Mouse (Mus musculus) forebrain, embryonic 12.5 days (tissue): ENCODE measurements at regions not wholly inside any gene's neighbourhood (a gene's known extent, or its start where the extent isn't known, plus 50 kb on each side); places are given as distances from the start of the nearest gene placed in this dataset.

Experiments
- ATAC-seq: fragments of 200-750 bp; cut with Nextera tagmentation; 2 replicates; pipeline ENCODE4 v1.8.0; 2017; ENCODE audit warnings: moderate TSS enrichment; ENCODE audit not compliant: low FRiP score
- H3K27ac ChIP-seq: fragments of 300-500 bp; sonication (generic); 2 replicates; pipeline ENCODE4 v1.5.1; 2016; ENCODE audit warnings: mild to moderate bottlenecking
- H3K27me3 ChIP-seq: fragments of 300-500 bp; sonication (generic); 2 replicates; pipeline ENCODE4 v1.6.1; 2016; ENCODE audit warnings: mild to moderate bottlenecking
- H3K36me3 ChIP-seq: fragments of 300-500 bp; sonication (generic); replicated peaks from 2 replicates; pipeline ENCODE4 v1.6.1; 2016; ENCODE audit warnings: mild to moderate bottlenecking
- H3K4me1 ChIP-seq: fragments of 300-500 bp; sonication (generic); 2 replicates; pipeline ENCODE4 v1.6.1; 2016
- H3K4me2 ChIP-seq: fragments of 300-500 bp; sonication (generic); 2 replicates; pipeline ENCODE4 v1.6.1; 2016; ENCODE audit warnings: mild to moderate bottlenecking, moderate library complexity
- H3K4me3 ChIP-seq: fragments of 300-500 bp; sonication (generic); replicated peaks from 2 replicates; pipeline ENCODE4 v1.5.1; 2016; ENCODE audit warnings: mild to moderate bottlenecking
- H3K9ac ChIP-seq: fragments of 300-500 bp; sonication (generic); 2 replicates; pipeline ENCODE4 v1.6.1; 2016; ENCODE audit warnings: mild to moderate bottlenecking
- H3K9me3 ChIP-seq: fragments of 300-500 bp; sonication (generic); 2 replicates; pipeline ENCODE4 v1.6.1; 2016
- WGBS: fragments of 180-500 bp; shearing (Covaris S2); methylation state at CpG from one replicate; pipeline ENCODE4 v1.1.7; 2016; 5-methylcytosine and 5-hydroxymethylcytosine counted together

DNA sequence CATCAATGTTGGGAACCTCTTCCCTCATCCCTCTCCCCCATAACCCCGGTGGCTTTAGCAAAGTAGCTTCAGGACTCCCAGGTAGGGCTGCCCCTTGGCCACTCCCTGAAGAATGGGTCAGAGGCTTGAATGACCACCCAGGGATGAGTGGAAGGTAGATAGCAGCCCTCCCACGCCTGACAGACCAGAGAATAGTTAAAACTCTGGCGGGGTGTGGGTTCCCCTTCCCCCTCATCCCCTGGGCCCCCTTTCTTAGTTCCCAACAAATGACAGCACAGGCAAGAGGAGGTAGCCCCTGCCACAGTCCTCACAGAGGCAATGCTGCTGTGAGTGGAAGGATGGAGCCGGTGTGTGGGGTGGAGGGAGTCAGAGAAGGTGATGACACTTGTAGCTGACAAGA lies 186.2 kb downstream of the Xxylt1 start:
- H3K4me2 ChIP-seq = no peak overlapping the region
- H3K4me3 ChIP-seq = no peak overlapping the region
- H3K36me3 ChIP-seq = no peaks in the 10 kb centered on the region
- WGBS = 79% methylated on average over 4 of the region's 4 CpGs
- no peak overlapping the region for H3K9ac ChIP-seq
- H3K27me3 ChIP-seq = no peaks in the 10 kb centered on the region
- no peaks in the 10 kb centered on the region for H3K4me1 ChIP-seq
- no peak overlapping the region for H3K27ac ChIP-seq
- no peak for ATAC-seq
- H3K9me3 ChIP-seq = peaks cover 3% of the 10 kb centered on the region; the same call in 1 of the 2 replicates

DNA sequence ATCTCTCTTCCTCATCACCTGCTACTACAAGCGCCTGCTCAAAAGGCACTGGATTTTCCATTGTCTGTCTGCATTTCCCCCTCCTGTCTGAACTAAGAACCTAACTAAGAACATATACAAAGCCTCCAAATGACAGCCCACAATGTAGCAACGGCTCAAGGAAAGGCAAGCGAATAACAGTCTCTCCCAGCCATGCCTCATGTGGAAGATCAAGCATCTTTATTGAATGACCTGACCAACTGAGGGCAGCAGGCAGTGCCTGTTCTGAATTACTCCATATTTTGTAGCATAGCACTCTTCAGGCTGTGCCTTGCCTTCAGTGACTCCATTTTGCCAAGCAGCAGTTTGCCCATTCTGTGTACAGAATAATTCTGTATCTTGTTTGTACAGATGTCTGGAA lies 183.9 kb downstream of the Xxylt1 start:
- WGBS = 96% methylated on average over 3 of the region's 3 CpGs
- ATAC-seq = no peak

DNA sequence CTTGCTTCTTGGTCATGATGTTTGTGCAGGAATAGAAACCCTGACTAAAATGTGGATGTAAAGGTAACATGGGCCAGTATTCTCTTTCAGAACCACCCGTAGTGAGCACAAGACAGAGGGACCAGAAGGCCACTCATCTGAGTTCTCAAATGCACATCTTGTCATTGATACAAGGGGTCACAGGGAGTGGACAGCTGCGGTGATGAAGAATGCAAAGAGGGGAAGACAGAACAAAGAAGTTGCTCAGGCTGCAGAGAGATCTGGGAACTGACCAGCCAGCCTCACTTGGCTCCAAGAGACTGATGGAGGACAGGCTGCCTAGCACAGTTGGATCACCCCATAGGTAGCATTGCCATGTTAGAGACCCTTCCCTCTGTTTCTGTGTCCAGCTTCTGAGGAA lies 181.1 kb downstream of the Xxylt1 start:
- Histone ChIP-seq H3K9ac (no peak overlapping the region), H3K4me2 (no peak overlapping the region), H3K27ac (no peak overlapping the region), H3K36me3 (no peaks in the 10 kb centered on the region), H3K4me1 (no peaks in the 10 kb centered on the region), H3K9me3 (peaks cover 21% of the 10 kb centered on the region; the same call in 1 of the 2 replicates), H3K27me3 (no peaks in the 10 kb centered on the region), H3K4me3 (no peak overlapping the region)
- ATAC-seq = no peak
- WGBS = 92% methylated on average over 2 of the region's 2 CpGs

More for the DNA sequence above, 183.9 kb downstream of the Xxylt1 start:
- Histone ChIP-seq H3K36me3 (no peaks in the 10 kb centered on the region), H3K9ac (no peak overlapping the region), H3K27me3 (no peaks in the 10 kb centered on the region), H3K4me3 (no peak overlapping the region), H3K4me1 (no peaks in the 10 kb centered on the region), H3K4me2 (no peak overlapping the region), H3K9me3 (peaks cover 3% of the 10 kb centered on the region; the same call in 1 of the 2 replicates), H3K27ac (no peak overlapping the region)

- Histone ChIP-seq H3K27me3 (no peaks in the 10 kb centered on the region), H3K9ac (no peak overlapping the region), H3K9me3 (peaks cover 21% of the 10 kb centered on the region; the same call in 1 of the 2 replicates), H3K4me2 (no peak overlapping the region), H3K4me1 (no peaks in the 10 kb centered on the region), H3K27ac (no peak overlapping the region), H3K4me3 (no peak overlapping the region), H3K36me3 (no peaks in the 10 kb centered on the region)
- ATAC-seq = no peak
Observed at GRCm38 (mm10) chr16:30901309-30901708, 179.9 kb downstream of the Xxylt1 start.
